Mouse (Mus musculus): ENCODE data around the gene Fgfr2. TPM values are rescaled to one million over a fixed set of nuclear protein-coding genes. Genes with fewer than 3 reads are reported as not detected.

Gene Fgfr2
- polyA plus RNA-seq, 1 experiment from 2014 or later: 86.9 TPM

DNA sequence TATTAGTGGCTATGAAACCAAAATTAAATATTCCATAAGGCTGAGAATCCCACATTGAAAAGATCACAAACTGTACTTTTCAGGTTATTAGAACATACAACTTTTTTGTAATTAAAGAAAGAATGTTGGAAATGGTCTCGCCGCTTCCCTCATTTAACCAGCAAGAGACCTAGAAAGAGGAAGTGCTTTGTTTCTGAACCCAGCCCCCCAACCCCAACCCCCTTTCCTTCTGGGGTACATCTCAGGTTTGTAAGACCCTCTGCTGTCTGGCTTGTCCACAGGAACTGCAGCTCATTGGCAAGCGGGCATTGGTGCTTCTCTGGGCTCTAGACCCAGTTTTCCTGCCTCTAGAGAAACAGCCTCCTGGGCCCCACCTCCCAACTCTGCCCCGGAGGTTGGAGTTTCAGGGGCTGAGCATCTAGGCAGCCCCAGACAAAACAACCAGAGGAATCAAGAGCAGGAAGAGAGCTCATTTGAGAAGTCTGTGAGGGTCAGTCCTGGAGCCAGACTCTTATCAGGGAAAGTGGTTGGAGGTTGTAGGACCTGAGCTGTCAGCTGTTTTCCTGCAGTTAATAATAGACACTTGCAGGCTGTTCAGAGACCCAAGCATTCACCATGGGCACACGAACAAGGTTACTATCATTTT, 2174.5 kb downstream of the Fgfr2 start:
- Histone ChIP-seq H3K4me2 (ENCODE audit: low read depth) (no peak overlapping the region), H3K27me3 (ENCODE audit: control insufficient read depth, insufficient read depth, low read length) (no peaks in the 10 kb centered on the region), H3K9ac (ENCODE audit: low read length) (no peak overlapping the region), H3K36me3 (ENCODE audit: control insufficient read depth, insufficient read depth, low read length) (no peaks in the 10 kb centered on the region), H3K27ac (ENCODE audit: low read depth, low read length) (no peak overlapping the region), H3K4me3 (ENCODE audit: low read depth, low read length) (no peak overlapping the region), H3K9me3 (ENCODE audit: control insufficient read depth, low read length) (no peaks in the 10 kb centered on the region), H3K4me1 (ENCODE audit: control insufficient read depth, insufficient read depth, low read length) (no peaks in the 10 kb centered on the region)
- DNase-seq (ENCODE audit: low spot score) (no peak), ATAC-seq (ENCODE audit: insufficient read depth, low FRiP score, low TSS enrichment) (no peak)
- WGBS: 67% methylated on average over 5 of the region's 5 CpGs

DNA sequence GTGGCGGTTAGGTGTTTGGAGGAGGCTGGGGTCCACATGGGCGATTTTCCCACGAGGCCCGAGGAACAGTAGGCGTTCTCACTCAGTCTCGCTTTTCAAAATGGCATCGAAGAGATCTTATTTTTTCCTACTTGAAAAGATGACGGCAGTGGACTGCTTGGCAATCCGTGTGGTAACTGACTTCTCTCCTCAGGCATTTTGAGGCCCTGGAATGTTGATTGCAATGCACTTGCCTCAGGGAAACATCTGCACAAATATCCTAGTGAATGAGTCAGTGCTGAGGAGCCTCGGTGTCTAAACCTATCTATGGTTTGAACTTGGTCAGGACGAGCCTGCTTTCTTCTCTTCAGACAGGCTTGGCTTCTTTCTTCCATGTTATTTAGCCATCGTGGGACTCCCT, 2176.8 kb downstream of the Fgfr2 start:
- H3K9ac ChIP-seq (ENCODE audit: low read length): no peak overlapping the region
- H3K4me2 ChIP-seq (ENCODE audit: low read depth): no peak overlapping the region
- no peaks in the 10 kb centered on the region for H3K9me3 ChIP-seq (ENCODE audit: control insufficient read depth, low read length)
- no peak overlapping the region for H3K4me3 ChIP-seq (ENCODE audit: low read depth, low read length)
- H3K27me3 ChIP-seq (ENCODE audit: control insufficient read depth, insufficient read depth, low read length): no peaks in the 10 kb centered on the region
- 88% methylated on average over 12 of the region's 12 CpGs for WGBS
- no peaks in the 10 kb centered on the region for H3K4me1 ChIP-seq (ENCODE audit: control insufficient read depth, insufficient read depth, low read length)
- DNase-seq (ENCODE audit: low spot score) (no peak), ATAC-seq (ENCODE audit: insufficient read depth, low FRiP score, low TSS enrichment) (no peak)
- no peak overlapping the region for H3K27ac ChIP-seq (ENCODE audit: low read depth, low read length)
- no peaks in the 10 kb centered on the region for H3K36me3 ChIP-seq (ENCODE audit: control insufficient read depth, insufficient read depth, low read length)

DNA sequence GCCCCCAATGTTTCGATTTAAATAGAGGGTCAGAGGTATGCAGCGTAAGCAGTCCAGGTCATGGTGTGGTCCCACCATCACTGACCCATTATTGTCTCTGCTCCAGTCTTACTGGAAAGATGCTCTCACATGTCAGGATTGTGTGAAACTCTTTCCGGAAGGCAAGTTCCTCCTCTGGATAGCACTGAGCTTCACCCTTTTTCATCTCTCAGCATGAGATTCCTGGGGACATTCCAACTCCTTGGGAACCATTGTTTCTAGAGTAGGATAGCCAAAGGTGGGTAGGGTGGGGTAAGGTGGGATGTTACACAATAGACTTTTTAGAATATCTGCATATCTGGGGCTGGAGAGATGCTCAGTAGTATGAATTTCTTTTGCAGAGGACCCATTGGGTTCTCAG, 2177.4 kb downstream of the Fgfr2 start:
- WGBS: 89% methylated on average over 3 of the region's 3 CpGs
- H3K27ac ChIP-seq (ENCODE audit: low read depth, low read length): no peak overlapping the region
- H3K4me3 ChIP-seq (ENCODE audit: low read depth, low read length): no peak overlapping the region
- H3K9ac ChIP-seq (ENCODE audit: low read length): no peak overlapping the region
- H3K4me2 ChIP-seq (ENCODE audit: low read depth): no peak overlapping the region
- H3K36me3 ChIP-seq (ENCODE audit: control insufficient read depth, insufficient read depth, low read length): no peaks in the 10 kb centered on the region
- DNase-seq (ENCODE audit: low spot score): no peak
- ATAC-seq (ENCODE audit: insufficient read depth, low FRiP score, low TSS enrichment): no peak
- no peaks in the 10 kb centered on the region for H3K9me3 ChIP-seq (ENCODE audit: control insufficient read depth, low read length)
- H3K4me1 ChIP-seq (ENCODE audit: control insufficient read depth, insufficient read depth, low read length): no peaks in the 10 kb centered on the region
- no peaks in the 10 kb centered on the region for H3K27me3 ChIP-seq (ENCODE audit: control insufficient read depth, insufficient read depth, low read length)

DNA sequence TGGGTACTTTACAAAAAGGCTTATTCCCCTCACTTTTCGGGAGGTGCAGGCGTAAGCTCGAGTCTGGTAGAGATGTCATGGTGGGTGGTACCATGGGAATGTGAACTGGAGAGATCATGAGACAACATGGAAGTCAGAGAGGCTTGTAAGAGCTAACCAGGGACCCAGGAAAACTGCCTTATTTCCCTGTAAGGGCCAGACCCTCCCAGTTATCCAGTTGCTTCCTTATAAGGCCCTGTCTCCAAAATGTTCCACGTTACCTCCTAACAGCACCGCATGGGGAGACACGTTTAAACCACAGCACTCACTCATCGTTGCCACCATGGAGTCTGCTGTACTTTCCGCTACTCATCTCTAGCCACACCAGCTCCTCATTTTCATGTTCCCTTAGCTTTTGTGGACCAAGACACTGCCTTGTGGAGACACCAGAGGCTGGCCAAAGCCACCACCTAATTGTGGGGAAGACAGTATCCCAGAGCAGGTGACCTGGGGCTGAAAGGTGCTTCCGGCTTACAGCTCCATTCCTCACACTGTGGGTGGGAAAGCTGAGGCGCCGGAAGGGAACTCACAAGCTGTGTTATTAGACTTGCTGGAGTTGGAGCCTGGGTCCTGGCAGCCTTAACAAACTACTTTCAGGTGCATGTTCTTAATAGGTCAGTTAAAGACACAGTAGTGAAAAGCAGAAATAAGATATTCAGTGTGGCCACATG, 2178.2 kb downstream of the Fgfr2 start:
- 89% methylated on average over 11 of the region's 11 CpGs for WGBS
- H3K27me3 ChIP-seq (ENCODE audit: control insufficient read depth, insufficient read depth, low read length): no peaks in the 10 kb centered on the region
- ATAC-seq (ENCODE audit: insufficient read depth, low FRiP score, low TSS enrichment): no peak
- H3K4me1 ChIP-seq (ENCODE audit: control insufficient read depth, insufficient read depth, low read length): no peaks in the 10 kb centered on the region
- H3K4me3 ChIP-seq (ENCODE audit: low read depth, low read length): no peak overlapping the region
- H3K9ac ChIP-seq (ENCODE audit: low read length): no peak overlapping the region
- H3K36me3 ChIP-seq (ENCODE audit: control insufficient read depth, insufficient read depth, low read length): no peaks in the 10 kb centered on the region
- DNase-seq (ENCODE audit: low spot score): no peak
- H3K9me3 ChIP-seq (ENCODE audit: control insufficient read depth, low read length): no peaks in the 10 kb centered on the region
- H3K27ac ChIP-seq (ENCODE audit: low read depth, low read length): no peak overlapping the region
- no peak overlapping the region for H3K4me2 ChIP-seq (ENCODE audit: low read depth)

DNA sequence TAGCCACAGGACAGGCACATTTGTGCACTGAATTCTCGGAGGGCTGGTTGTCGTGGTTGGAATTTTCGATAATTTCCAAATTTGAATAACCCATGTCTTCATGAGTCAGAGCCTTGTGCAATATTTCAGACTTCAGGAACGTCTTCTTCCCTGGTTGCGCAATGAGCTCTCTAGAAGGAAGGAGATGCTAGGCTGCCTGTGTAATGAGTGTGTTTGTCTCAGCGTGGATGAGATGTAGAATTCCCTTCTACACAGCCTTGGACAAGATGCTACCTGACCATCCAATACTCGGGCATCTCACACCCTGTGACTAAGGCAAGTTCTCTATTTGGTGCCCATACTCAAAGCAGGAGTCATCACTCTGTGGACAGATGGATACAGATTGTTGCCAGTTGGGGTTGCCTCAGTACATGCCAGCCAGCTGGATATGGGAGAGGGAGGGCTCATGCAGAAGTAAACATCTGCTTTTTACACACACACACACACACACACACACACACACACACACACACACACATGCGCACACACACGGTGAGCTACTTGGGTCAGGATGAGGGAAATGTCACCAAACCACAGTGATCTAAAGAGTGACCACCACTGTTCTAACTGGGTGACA, 2179.8 kb downstream of the Fgfr2 start:
- Histone ChIP-seq H3K27me3 (ENCODE audit: control insufficient read depth, insufficient read depth, low read length) (peaks cover 8% of the 10 kb centered on the region), H3K36me3 (ENCODE audit: control insufficient read depth, insufficient read depth, low read length) (no peaks in the 10 kb centered on the region), H3K27ac (ENCODE audit: low read depth, low read length) (no peak overlapping the region), H3K4me1 (ENCODE audit: control insufficient read depth, insufficient read depth, low read length) (no peaks in the 10 kb centered on the region), H3K9ac (ENCODE audit: low read length) (no peak overlapping the region), H3K4me2 (ENCODE audit: low read depth) (no peak overlapping the region), H3K9me3 (ENCODE audit: control insufficient read depth, low read length) (no peaks in the 10 kb centered on the region), H3K4me3 (ENCODE audit: low read depth, low read length) (no peak overlapping the region)
- ATAC-seq (ENCODE audit: insufficient read depth, low FRiP score, low TSS enrichment) (no peak), DNase-seq (ENCODE audit: low spot score) (no peak)
- WGBS: 84% methylated on average over 9 of the region's 9 CpGs

DNA sequence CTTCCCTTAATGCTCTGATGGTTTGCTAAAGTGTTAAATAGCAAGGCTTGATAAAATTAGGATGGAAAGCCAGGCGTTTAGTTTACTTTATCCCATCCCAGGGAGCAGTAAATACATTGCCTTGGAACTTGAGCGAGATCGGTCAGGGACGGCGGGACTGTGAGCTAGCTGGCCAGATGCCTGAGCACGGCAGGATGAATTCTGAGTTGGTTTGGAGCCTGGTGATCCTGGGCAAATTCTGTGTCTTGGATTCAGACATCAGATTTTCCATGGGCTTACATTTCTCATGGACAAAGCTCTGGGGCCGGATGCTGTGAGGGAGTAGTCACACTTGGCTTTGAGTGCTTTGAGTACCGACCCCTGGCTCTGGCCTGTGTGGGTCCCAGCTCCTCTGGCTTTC, 2182.4 kb downstream of the Fgfr2 start:
- Histone ChIP-seq H3K36me3 (ENCODE audit: control insufficient read depth, insufficient read depth, low read length) (no peaks in the 10 kb centered on the region), H3K27me3 (ENCODE audit: control insufficient read depth, insufficient read depth, low read length) (peaks cover 34% of the 10 kb centered on the region), H3K9me3 (ENCODE audit: control insufficient read depth, low read length) (no peaks in the 10 kb centered on the region), H3K4me3 (ENCODE audit: low read depth, low read length) (no peak overlapping the region), H3K27ac (ENCODE audit: low read depth, low read length) (no peak overlapping the region), H3K9ac (ENCODE audit: low read length) (no peak overlapping the region), H3K4me1 (ENCODE audit: control insufficient read depth, insufficient read depth, low read length) (peaks cover 6% of the 10 kb centered on the region; the same call in 1 of the 2 replicates), H3K4me2 (ENCODE audit: low read depth) (no peak overlapping the region)
- DNase-seq (ENCODE audit: low spot score): no peak
- 86% methylated on average over 8 of the region's 8 CpGs for WGBS
- no peak for ATAC-seq (ENCODE audit: insufficient read depth, low FRiP score, low TSS enrichment)

DNA sequence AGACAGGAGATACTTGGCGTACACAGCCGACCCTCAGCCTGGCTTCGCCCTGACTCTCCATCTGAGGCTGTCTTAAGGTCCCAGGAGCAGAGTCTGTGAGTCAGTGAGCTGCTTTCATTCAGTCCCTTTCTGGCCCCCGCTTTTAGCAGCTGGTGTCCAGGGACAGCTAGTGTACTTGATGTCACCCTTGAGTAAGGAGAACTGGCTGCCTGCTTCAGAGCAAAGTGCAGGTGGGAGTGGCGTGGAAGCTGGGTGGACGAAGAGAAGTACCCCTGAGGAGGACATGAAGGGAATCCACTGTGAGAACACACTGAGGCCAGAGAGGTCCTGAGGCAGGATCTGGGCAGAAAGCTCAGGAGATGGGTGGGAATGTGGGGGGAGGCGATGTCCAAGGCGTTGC, 2184.3 kb downstream of the Fgfr2 start:
- 88% methylated on average over 8 of the region's 8 CpGs for WGBS

DNA sequence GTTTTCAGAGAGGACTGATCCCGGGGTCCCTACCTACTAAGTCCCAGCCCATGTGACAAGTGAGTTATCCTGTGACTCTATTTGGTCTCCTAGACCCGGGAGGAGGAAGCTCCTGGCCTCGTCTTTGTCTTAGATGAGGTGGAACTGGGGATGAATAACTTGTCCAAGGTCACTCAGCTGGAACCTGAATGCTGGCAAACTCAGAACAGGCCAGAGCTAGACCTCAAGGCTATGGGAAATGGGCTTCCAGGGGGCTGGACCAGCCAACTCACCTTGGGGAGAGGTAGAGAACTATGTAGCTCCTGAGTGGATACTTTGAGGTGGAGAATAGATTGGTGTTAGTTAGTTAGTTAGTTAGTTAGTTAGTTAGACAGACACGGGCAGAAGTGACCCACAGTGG, 2185.1 kb downstream of the Fgfr2 start:
- no peak for ATAC-seq (ENCODE audit: insufficient read depth, low FRiP score, low TSS enrichment)
- Histone ChIP-seq H3K9ac (ENCODE audit: low read length) (no peak overlapping the region), H3K4me1 (ENCODE audit: control insufficient read depth, insufficient read depth, low read length) (peaks cover 12% of the 10 kb centered on the region; the same call in 1 of the 2 replicates), H3K27me3 (ENCODE audit: control insufficient read depth, insufficient read depth, low read length) (peaks cover 49% of the 10 kb centered on the region), H3K4me2 (ENCODE audit: low read depth) (no peak overlapping the region), H3K9me3 (ENCODE audit: control insufficient read depth, low read length) (no peaks in the 10 kb centered on the region), H3K36me3 (ENCODE audit: control insufficient read depth, insufficient read depth, low read length) (no peaks in the 10 kb centered on the region), H3K27ac (ENCODE audit: low read depth, low read length) (no peak overlapping the region), H3K4me3 (ENCODE audit: low read depth, low read length) (no peak overlapping the region)
- WGBS: 66% methylated on average over 4 of the region's 4 CpGs
- no peak for DNase-seq (ENCODE audit: low spot score)

More for the DNA sequence above, 2184.3 kb downstream of the Fgfr2 start:
- H3K4me2 ChIP-seq (ENCODE audit: low read depth): no peak overlapping the region
- no peak overlapping the region for H3K9ac ChIP-seq (ENCODE audit: low read length)
- H3K27ac ChIP-seq (ENCODE audit: low read depth, low read length): no peak overlapping the region
- no peak overlapping the region for H3K4me3 ChIP-seq (ENCODE audit: low read depth, low read length)
- no peak for ATAC-seq (ENCODE audit: insufficient read depth, low FRiP score, low TSS enrichment)
- peaks cover 12% of the 10 kb centered on the region; the same call in 1 of the 2 replicates for H3K4me1 ChIP-seq (ENCODE audit: control insufficient read depth, insufficient read depth, low read length)
- H3K9me3 ChIP-seq (ENCODE audit: control insufficient read depth, low read length): no peaks in the 10 kb centered on the region
- H3K27me3 ChIP-seq (ENCODE audit: control insufficient read depth, insufficient read depth, low read length): peaks cover 49% of the 10 kb centered on the region
- H3K36me3 ChIP-seq (ENCODE audit: control insufficient read depth, insufficient read depth, low read length): no peaks in the 10 kb centered on the region
- DNase-seq (ENCODE audit: low spot score): no peak
